ENCODE assay signal across 14 mouse cellular contexts in genomic region chr4:32922871-32923270, GRCm38 (mm10). TPM values are rescaled to one million over a fixed set of nuclear protein-coding genes. Genes with fewer than 3 reads are reported as not detected.
DNase-seq lines count a peak whose midpoint lies in the region; ATAC-seq lines count a peak whose summit lies in the region.
"Had no signal": no experiment of that assay in that cellular context is flagged by ENCODE, and none has a peak within 500 bp of the region (broad histone marks: within the 10 kb centered on the region; RNA-seq: fewer than 3 reads in every experiment).

No protein-coding gene starts in this region.

- no peak overlapping the region for H3K9ac ChIP-seq in kidney, embryonic 15.5 days
- H3K9ac ChIP-seq in hindbrain, embryonic 14.5 days = peak overlapping the region; percentile 5; the same call in 1 of the 2 replicates
- peak overlapping the region; percentile 68; the same call in 1 of the 2 replicates for H3K9ac ChIP-seq in neural tube, embryonic 13.5 days
- H3K9ac ChIP-seq: lung, embryonic 14.5 days had no signal

- intact Hi-C loops in left cerebral cortex, postnatal 25 days (cut with DNase I) = no loop called here

- H3K4me2 ChIP-seq in kidney, embryonic 15.5 days = no peak overlapping the region; the same call in 1 of the 2 replicates
- H3K4me2 ChIP-seq in hindbrain, embryonic 14.5 days (replicated peaks) = peak overlapping the region; percentile 11
- H3K4me2 ChIP-seq in neural tube, embryonic 13.5 days = peak overlapping the region; percentile 42

- no peaks in the 10 kb centered on the region for H3K27me3 ChIP-seq in kidney, embryonic 15.5 days
- H3K27me3 ChIP-seq in forebrain, embryonic 10.5 days (ENCODE audit: poor library complexity, severe bottlenecking) = no peaks in the 10 kb centered on the region
- H3K27me3 ChIP-seq in hindbrain, embryonic 14.5 days (ENCODE audit: control insufficient read depth, insufficient read depth, low read length) = no peaks in the 10 kb centered on the region
- no peaks in the 10 kb centered on the region for H3K27me3 ChIP-seq in neural tube, embryonic 13.5 days

- 86% methylated on average over 1 of the region's 1 CpGs for WGBS in kidney, embryonic 15.5 days
- 84% methylated on average over 1 of the region's 1 CpGs for WGBS in forebrain, embryonic 10.5 days
- WGBS in hindbrain, embryonic 14.5 days = 67% methylated on average over 1 of the region's 1 CpGs
- WGBS in neural tube, embryonic 13.5 days = 61% methylated on average over 1 of the region's 1 CpGs

- H3K27ac ChIP-seq in kidney, embryonic 15.5 days = 0 out of 2 replicates have a peak overlapping the region, but pooled peaks have one; percentile 51
- peak overlapping the region; percentile 87 for H3K27ac ChIP-seq in forebrain, embryonic 10.5 days
- H3K27ac ChIP-seq in hindbrain, embryonic 14.5 days = peak overlapping the region; percentile 35
- H3K27ac ChIP-seq in neural tube, embryonic 13.5 days (replicated peaks) = peak overlapping the region; percentile 83

- DNase-seq in kidney, postnatal 4 days = no peak
- DNase-seq in forebrain, embryonic 10.5 days (ENCODE audit: extremely low spot score, low spot score) = no peak
- no peak for DNase-seq in hindbrain, embryonic 14.5 days (ENCODE audit: low spot score)
- no peak for DNase-seq in left cerebral cortex, postnatal 25 days (ENCODE audit: low spot score in 2 of 2)
- no peak for DNase-seq in adrenal gland, postnatal 4 days (ENCODE audit: low spot score in 2 of 2)
- no peak for DNase-seq in left cerebral cortex, adult 9 months (ENCODE audit: low spot score in 2 of 2)
- DNase-seq: adrenal gland, postnatal 25 days; cerebellum, adult 11 months; kidney, adult 18-20 months; layer of hippocampus, adult 9-11 months; spleen, adult 18-20 months had no signal

- ATAC-seq in kidney, embryonic 15.5 days (replicated peaks; ENCODE audit: low FRiP score) = no peak
- ATAC-seq in hindbrain, embryonic 14.5 days (ENCODE audit: low FRiP score) = no peak
- ATAC-seq in neural tube, embryonic 13.5 days (ENCODE audit: low read depth) = peak; percentile 54; the same call in 1 of the 2 replicates

- no peaks in the 10 kb centered on the region for H3K9me3 ChIP-seq in kidney, embryonic 15.5 days (replicated peaks)
- no peaks in the 10 kb centered on the region for H3K9me3 ChIP-seq in forebrain, embryonic 10.5 days
- no peaks in the 10 kb centered on the region for H3K9me3 ChIP-seq in hindbrain, embryonic 14.5 days (ENCODE audit: control insufficient read depth, low read length)
- no peaks in the 10 kb centered on the region for H3K9me3 ChIP-seq in neural tube, embryonic 13.5 days

- H3K4me1 ChIP-seq in kidney, embryonic 15.5 days = peaks cover 21% of the 10 kb centered on the region
- H3K4me1 ChIP-seq in forebrain, embryonic 10.5 days = peaks cover 61% of the 10 kb centered on the region
- H3K4me1 ChIP-seq in hindbrain, embryonic 14.5 days (replicated peaks; ENCODE audit: control insufficient read depth, insufficient read depth, low read length) = 0 out of 2 replicates have a peak, but pooled peaks cover 10% of the 10 kb centered on the region
- H3K4me1 ChIP-seq in neural tube, embryonic 13.5 days (replicated peaks) = peaks cover 36% of the 10 kb centered on the region

- H3K4me3 ChIP-seq in kidney, embryonic 15.5 days (replicated peaks) = no peak overlapping the region
- peak overlapping the region; percentile 36 for H3K4me3 ChIP-seq in forebrain, embryonic 10.5 days
- no peak overlapping the region for H3K4me3 ChIP-seq in hindbrain, embryonic 14.5 days (replicated peaks; ENCODE audit: low read length)
- no peak overlapping the region for H3K4me3 ChIP-seq in neural tube, embryonic 13.5 days

- H3K36me3 ChIP-seq in kidney, embryonic 15.5 days = no peaks in the 10 kb centered on the region
- H3K36me3 ChIP-seq in forebrain, embryonic 10.5 days (replicated peaks) = no peaks in the 10 kb centered on the region
- H3K36me3 ChIP-seq in hindbrain, embryonic 14.5 days (replicated peaks; ENCODE audit: control insufficient read depth, insufficient read depth) = no peaks in the 10 kb centered on the region
- H3K36me3 ChIP-seq in neural tube, embryonic 13.5 days = no peaks in the 10 kb centered on the region

RNA-seq across cellular contexts. Expression of gene Ankrd6, which starts 27.8 kb away (rescaled TPM):
- 12.1 and 13.1 TPM in 2 replicates for polyA plus RNA-seq in kidney, embryonic 15.5 days (2015; fragmentation: Nextera tagmentation; extraction: Ambion mirVana)
- 11.9 and 12.4 TPM in 2 replicates for polyA plus RNA-seq in forebrain, embryonic 10.5 days (2016; fragmentation: Nextera tagmentation; extraction: Ambion mirVana)
- 23.0 and 24.7 TPM in 2 replicates for polyA plus RNA-seq in hindbrain, embryonic 14.5 days (2014; fragmentation: Nextera tagmentation; extraction: Ambion mirVana)
- 20.1 and 20.5 TPM in 2 replicates for polyA plus RNA-seq in neural tube, embryonic 13.5 days (2015; fragmentation: Nextera tagmentation; extraction: Ambion mirVana)
- 10 to 100 TPM; 43.3 to 51.8 TPM for total RNA-seq in left cerebral cortex, postnatal 25 days (2021)
- total RNA-seq in adrenal gland, postnatal 4 days (2021) = 1 to 10 TPM; 7.6 to 10.0 TPM

RNA-seq across cellular contexts. Expression of gene Rragd, which starts 60.0 kb away (rescaled TPM):
- 17.6 and 21.1 TPM in 2 replicates for polyA plus RNA-seq in kidney, embryonic 15.5 days (2015; fragmentation: Nextera tagmentation; extraction: Ambion mirVana)
- polyA plus RNA-seq in forebrain, embryonic 10.5 days (2016; fragmentation: Nextera tagmentation; extraction: Ambion mirVana) = 25.6 and 26.9 TPM in 2 replicates
- 35.8 and 40.0 TPM in 2 replicates for polyA plus RNA-seq in hindbrain, embryonic 14.5 days (2014; fragmentation: Nextera tagmentation; extraction: Ambion mirVana)
- 41.3 and 44.3 TPM in 2 replicates for polyA plus RNA-seq in neural tube, embryonic 13.5 days (2015; fragmentation: Nextera tagmentation; extraction: Ambion mirVana)
- total RNA-seq in left cerebral cortex, postnatal 25 days (2021) = 10 to 100 TPM; 84.7 to 88.3 TPM
- total RNA-seq in adrenal gland, postnatal 4 days (2021) = 10 to 100 TPM in 1 of 2 experiments, 1 to 10 TPM in 1; 9.0 to 10.7 TPM

Comparison
In these comparisons a context has a peak if more than half of its experiments do, and no peak if none do; other contexts are left out.
1. H3K27ac ChIP-seq: peak in every context shown above with its lines; median percentile 87 in forebrain, embryonic 10.5 days; 83 in neural tube, embryonic 13.5 days; 51 in kidney, embryonic 15.5 days; 35 in hindbrain, embryonic 14.5 days.